8 mouse cellular contexts compared by ENCODE assay signal in genomic region chr16:31932840-31933697, GRCm38 (mm10). TPM values are rescaled to one million over a fixed set of nuclear protein-coding genes. Genes with fewer than 3 reads are reported as not detected.
DNase-seq lines count a peak whose midpoint lies in the region; ATAC-seq and TF ChIP-seq lines count a peak whose summit lies in the region.

No protein-coding gene starts in this region.

- peak; percentile 91 for TF ChIP-seq CTCF in spleen, adult 2 months (IDR thresholded peaks at IDR 0.05; ENCODE audit: extremely low read depth, insufficient read depth, insufficient read length, insufficient replicate concordance)

- no peaks in the 10 kb centered on the region for H3K9me3 ChIP-seq in embryonic facial prominence, embryonic 13.5 days
- H3K9me3 ChIP-seq in limb, embryonic 14.5 days (ENCODE audit: control insufficient read depth, low read length), result no peaks in the 10 kb centered on the region
- H3K9me3 ChIP-seq in midbrain, embryonic 16.5 days (replicated peaks; ENCODE audit: control insufficient read depth, low read length, poor library complexity, severe bottlenecking), result no peaks in the 10 kb centered on the region

- under 1% methylated on average over 50 of the region's 50 CpGs for WGBS in embryonic facial prominence, embryonic 13.5 days
- under 1% methylated on average over 49 of the region's 50 CpGs for WGBS in limb, embryonic 14.5 days
- WGBS in midbrain, embryonic 16.5 days, result under 1% methylated on average over 50 of the region's 50 CpGs
- WGBS in spleen, adult 2 months, result 1% methylated on average over 50 of the region's 50 CpGs

- 0 out of 2 replicates have a peak overlapping the region, but pooled peaks have one; percentile 34 for H3K27ac ChIP-seq in embryonic facial prominence, embryonic 13.5 days
- no peak overlapping the region for H3K27ac ChIP-seq in limb, embryonic 14.5 days (replicated peaks; ENCODE audit: low read depth, low read length)
- peak overlapping the region; percentile 97 for H3K27ac ChIP-seq in midbrain, embryonic 16.5 days (ENCODE audit: low read length)
- H3K27ac ChIP-seq in spleen, adult 2 months (ENCODE audit: insufficient read depth, low read length), result peak overlapping the region; percentile 14; the same call in 1 of the 2 replicates

- H3K36me3 ChIP-seq in embryonic facial prominence, embryonic 13.5 days, result no peaks in the 10 kb centered on the region
- no peaks in the 10 kb centered on the region for H3K36me3 ChIP-seq in limb, embryonic 14.5 days (ENCODE audit: control insufficient read depth, insufficient read depth, low read length)
- no peaks in the 10 kb centered on the region for H3K36me3 ChIP-seq in midbrain, embryonic 16.5 days (ENCODE audit: control insufficient read depth, insufficient read depth, low read length)
- H3K36me3 ChIP-seq in spleen, adult 2 months (ENCODE audit: control insufficient read depth, insufficient read depth, low read length), result no peaks in the 10 kb centered on the region

- peak overlapping the region; percentile 94 for H3K4me2 ChIP-seq in embryonic facial prominence, embryonic 13.5 days
- peak overlapping the region; percentile 95 for H3K4me2 ChIP-seq in limb, embryonic 14.5 days (replicated peaks; ENCODE audit: low read depth, low read length, severe bottlenecking)
- peak overlapping the region; percentile 78 for H3K4me2 ChIP-seq in midbrain, embryonic 16.5 days (ENCODE audit: low read length)

- H3K27me3 ChIP-seq in embryonic facial prominence, embryonic 13.5 days, result peaks cover 50% of the 10 kb centered on the region
- peaks cover 38% of the 10 kb centered on the region for H3K27me3 ChIP-seq in limb, embryonic 14.5 days (ENCODE audit: control insufficient read depth, insufficient read depth, low read length)
- peaks cover 5% of the 10 kb centered on the region; the same call in 1 of the 2 replicates for H3K27me3 ChIP-seq in midbrain, embryonic 16.5 days (ENCODE audit: control insufficient read depth, insufficient read depth, low read depth, low read length)
- peaks cover 16% of the 10 kb centered on the region for H3K27me3 ChIP-seq in spleen, adult 2 months (ENCODE audit: control insufficient read depth, insufficient read depth, low read length)

- H3K4me1 ChIP-seq in embryonic facial prominence, embryonic 13.5 days, result peaks cover 28% of the 10 kb centered on the region
- H3K4me1 ChIP-seq in limb, embryonic 14.5 days (ENCODE audit: control insufficient read depth, insufficient read depth, low read length), result peaks cover 10% of the 10 kb centered on the region
- H3K4me1 ChIP-seq in midbrain, embryonic 16.5 days (ENCODE audit: control insufficient read depth, insufficient read depth, low read length), result peaks cover 22% of the 10 kb centered on the region
- H3K4me1 ChIP-seq in spleen, adult 2 months (ENCODE audit: control insufficient read depth, insufficient read depth, insufficient read length), result peaks cover 12% of the 10 kb centered on the region

- H3K4me3 ChIP-seq in embryonic facial prominence, embryonic 13.5 days, result peak overlapping the region; percentile 55
- H3K4me3 ChIP-seq in limb, embryonic 14.5 days (replicated peaks; ENCODE audit: low read length), result peak overlapping the region; percentile 56
- peak overlapping the region; percentile 43 for H3K4me3 ChIP-seq in midbrain, embryonic 16.5 days (ENCODE audit: low read depth, low read length)
- peak overlapping the region; percentile 58 for H3K4me3 ChIP-seq in spleen, adult 2 months (ENCODE audit: extremely low read depth, insufficient read depth, insufficient read length)

- no peak for TF ChIP-seq POLR2A in limb, embryonic 14.5 days (IDR thresholded peaks at IDR 0.05; ENCODE audit: borderline replicate concordance, extremely low read depth, insufficient read depth, insufficient read length)
- TF ChIP-seq POLR2A in spleen, adult 2 months (IDR thresholded peaks at IDR 0.05; ENCODE audit: low read depth, low read length), result no peak

- DNase-seq in 3T3-L1 (ENCODE audit: low read depth, low spot score), result peak; percentile 73
- DNase-seq in adrenal gland, postnatal 4 days (ENCODE audit: low spot score in 2 of 2), result peak; percentile 52 to 74
- DNase-seq in heart, adult 9 months (ENCODE audit: low spot score in 2 of 2), result peak; percentile 89 to 90
- DNase-seq in kidney, adult 9 months, result peak; percentile 80
- DNase-seq in limb, embryonic 14.5 days (ENCODE audit: low spot score), result peak; percentile 94
- peak; percentile 45 to 57 for DNase-seq in spleen, adult 2 months (ENCODE audit: low read depth in 1 of 2, low spot score in 2 of 2)

- peak; percentile 82 for ATAC-seq in embryonic facial prominence, embryonic 13.5 days (ENCODE audit: insufficient number of reproducible peaks, insufficient read depth, low FRiP score, low TSS enrichment, low read depth)
- ATAC-seq in limb, embryonic 14.5 days (ENCODE audit: low FRiP score, low read depth), result peak; percentile 92
- peak; percentile 97 for ATAC-seq in midbrain, embryonic 16.5 days

- peak overlapping the region; percentile 72 for H3K9ac ChIP-seq in embryonic facial prominence, embryonic 13.5 days
- H3K9ac ChIP-seq in limb, embryonic 14.5 days (ENCODE audit: low read depth, low read length, severe bottlenecking), result peak overlapping the region; percentile 51
- peak overlapping the region; percentile 77 for H3K9ac ChIP-seq in midbrain, embryonic 16.5 days (ENCODE audit: low read depth, low read length)

RNA-seq across cellular contexts. Expression of gene Pigz, which starts 0.6 kb away (rescaled TPM):
- total RNA-seq in adrenal gland, postnatal 4 days (2021), result 1 to 10 TPM in 1 of 2 experiments, under 1 TPM in 1; 0.90 to 1.3 TPM
- polyA plus RNA-seq in embryonic facial prominence, embryonic 13.5 days (2015; fragmentation: Nextera tagmentation; extraction: Ambion mirVana), result 0.39 and 0.96 TPM in 2 replicates
- polyA plus RNA-seq in limb, embryonic 14.5 days (2012; rRNA removed), result 0.20 and 0.35 TPM in 2 replicates
- polyA plus RNA-seq in limb, embryonic 14.5 days (2014; fragmentation: Nextera tagmentation; extraction: Ambion mirVana), result 0.32 and 0.50 TPM in 2 replicates
- 2.7 and 3.5 TPM in 2 replicates for polyA plus RNA-seq in midbrain, embryonic 16.5 days (2015; fragmentation: Nextera tagmentation; extraction: Ambion mirVana)
- polyA plus RNA-seq in spleen, adult 2 months (2012; rRNA removed), result 6.9 and 7.8 TPM in 2 replicates

RNA-seq across cellular contexts. Expression of gene 0610012G03Rik, which starts 15.2 kb away (rescaled TPM):
- total RNA-seq in adrenal gland, postnatal 4 days (2021), result 10 to 100 TPM; 38.5 to 39.7 TPM
- polyA plus RNA-seq in embryonic facial prominence, embryonic 13.5 days (2015; fragmentation: Nextera tagmentation; extraction: Ambion mirVana), result 89.1 and 94.0 TPM in 2 replicates
- polyA plus RNA-seq in limb, embryonic 14.5 days (2012; rRNA removed), result 55.4 and 72.1 TPM in 2 replicates
- polyA plus RNA-seq in limb, embryonic 14.5 days (2014; fragmentation: Nextera tagmentation; extraction: Ambion mirVana), result 99.4 and 100 TPM in 2 replicates
- 114 and 117 TPM in 2 replicates for polyA plus RNA-seq in midbrain, embryonic 16.5 days (2015; fragmentation: Nextera tagmentation; extraction: Ambion mirVana)
- 37.6 and 68.9 TPM in 2 replicates for polyA plus RNA-seq in spleen, adult 2 months (2012; rRNA removed)

RNA-seq across cellular contexts. Expression of gene Ncbp2, which starts 15.2 kb away (rescaled TPM):
- total RNA-seq in adrenal gland, postnatal 4 days (2021), result 10 to 100 TPM; 47.9 to 48.2 TPM
- 143 and 144 TPM in 2 replicates for polyA plus RNA-seq in embryonic facial prominence, embryonic 13.5 days (2015; fragmentation: Nextera tagmentation; extraction: Ambion mirVana)
- polyA plus RNA-seq in limb, embryonic 14.5 days (2012; rRNA removed), result 60.0 and 124 TPM in 2 replicates
- 104 and 115 TPM in 2 replicates for polyA plus RNA-seq in limb, embryonic 14.5 days (2014; fragmentation: Nextera tagmentation; extraction: Ambion mirVana)
- 103 and 105 TPM in 2 replicates for polyA plus RNA-seq in midbrain, embryonic 16.5 days (2015; fragmentation: Nextera tagmentation; extraction: Ambion mirVana)
- polyA plus RNA-seq in spleen, adult 2 months (2012; rRNA removed), result 3.3 and 5.9 TPM in 2 replicates

RNA-seq across cellular contexts. Expression of gene Meltf, which starts 54.5 kb away (rescaled TPM):
- under 1 TPM in 1 of 2 experiments, not detected in 1; 0.17 TPM for total RNA-seq in adrenal gland, postnatal 4 days (2021)
- 1.3 and 3.7 TPM in 2 replicates for polyA plus RNA-seq in embryonic facial prominence, embryonic 13.5 days (2015; fragmentation: Nextera tagmentation; extraction: Ambion mirVana)
- polyA plus RNA-seq in limb, embryonic 14.5 days (2012; rRNA removed), result 9.6 and 12.7 TPM in 2 replicates
- 2.3 and 3.1 TPM in 2 replicates for polyA plus RNA-seq in limb, embryonic 14.5 days (2014; fragmentation: Nextera tagmentation; extraction: Ambion mirVana)
- 0.07 and 0.28 TPM in 2 replicates for polyA plus RNA-seq in midbrain, embryonic 16.5 days (2015; fragmentation: Nextera tagmentation; extraction: Ambion mirVana)
- polyA plus RNA-seq in spleen, adult 2 months (2012; rRNA removed), result 0.07 and 0.09 TPM in 2 replicates
